Mouse (Mus musculus): ENCODE measurements around the gene Sec22c.

The Sec22c gene

DNA sequence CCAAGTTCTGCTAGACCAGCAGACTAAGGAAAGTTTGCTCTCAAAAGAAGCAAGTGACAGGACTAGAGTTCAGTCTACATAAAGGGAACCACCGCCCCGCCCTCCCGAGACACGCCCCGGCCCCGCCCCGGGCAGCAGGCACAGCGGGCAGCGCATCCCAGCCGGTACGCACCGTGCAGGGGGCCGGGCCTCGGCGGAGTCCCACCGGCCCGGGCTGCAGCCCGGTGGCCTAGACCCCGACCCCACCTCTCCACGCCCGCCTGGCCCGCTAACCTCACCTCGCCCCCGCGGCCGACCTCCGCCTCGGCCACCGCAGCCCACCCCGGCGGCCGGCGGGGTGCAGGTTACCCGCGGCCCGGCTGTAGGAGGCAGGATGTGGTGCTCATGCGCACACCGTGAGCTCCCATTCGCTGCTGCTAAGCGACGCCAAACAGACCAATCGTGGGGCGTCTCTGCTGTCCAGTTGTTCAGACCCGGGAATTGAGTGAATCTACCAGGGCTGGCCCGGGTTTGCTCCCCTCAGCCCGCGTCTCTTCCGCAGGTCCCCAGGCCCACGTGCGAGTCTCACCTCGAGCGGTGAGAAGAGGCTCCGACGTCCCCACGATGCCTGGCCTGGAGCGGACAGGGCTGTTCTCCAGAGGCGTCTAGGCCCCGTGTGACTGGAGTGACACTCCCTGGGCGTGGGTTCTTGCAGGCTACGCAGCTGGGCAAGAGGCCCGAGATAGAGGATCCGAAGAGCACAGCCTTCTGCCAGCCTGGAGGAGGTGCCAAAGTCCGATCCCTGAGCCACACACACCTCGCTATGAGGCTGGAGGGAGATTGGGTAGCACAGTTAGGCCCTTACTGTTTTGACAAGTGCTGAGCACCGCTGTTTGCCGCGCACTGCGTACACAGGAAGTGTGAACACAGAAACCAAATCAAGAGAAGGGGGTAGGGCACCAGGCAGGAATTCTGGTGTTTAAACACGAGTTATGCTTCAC is at the start of gene Sec22c:
TSS of gene Sec22c (minus strand) at position 845 of the 980 bp plus-strand sequence.
- DNase-seq (ENCODE audit: extremely low spot score, low read depth, low spot score): peak; percentile 71

DNA sequence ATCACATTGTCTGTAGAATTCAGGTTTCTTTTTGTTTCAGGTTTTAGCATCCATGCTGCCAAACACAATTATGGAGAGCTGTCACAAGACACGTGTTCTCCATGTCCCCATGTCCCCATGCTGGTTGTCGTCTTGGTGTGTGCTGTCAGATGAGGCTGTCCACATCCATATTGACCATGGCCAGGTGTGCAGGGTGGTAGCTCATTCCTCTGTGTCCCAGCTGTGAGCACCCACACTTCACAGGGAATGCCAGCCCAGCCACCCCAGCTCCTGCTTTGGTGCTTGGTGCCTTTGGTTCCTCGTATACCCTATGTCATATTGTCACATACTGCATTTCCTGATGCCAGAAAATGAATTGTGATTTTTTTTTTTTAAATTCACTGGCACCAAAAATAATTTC is 49.3 kb upstream of the Sec22c start:
- no peak for DNase-seq (ENCODE audit: extremely low spot score, low read depth, low spot score)

DNA sequence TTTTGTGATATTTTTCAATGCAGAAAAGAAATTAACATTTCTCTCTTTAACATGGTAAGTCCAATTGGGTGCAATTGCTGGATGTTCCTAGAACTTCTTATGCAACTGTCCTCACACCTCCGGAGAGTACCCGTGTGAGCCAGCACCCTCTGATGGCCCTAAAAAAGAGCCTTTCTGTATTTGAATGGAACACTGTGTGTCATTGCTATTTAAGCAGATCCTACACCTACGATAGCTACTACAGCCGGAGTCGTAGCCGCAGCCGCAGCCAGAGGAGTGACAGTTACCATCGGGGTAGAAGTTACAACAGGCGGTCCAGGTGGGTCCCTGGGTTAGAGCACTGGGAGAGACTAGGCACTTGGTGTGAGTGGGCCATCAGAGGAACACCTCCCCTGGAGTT is 47.5 kb upstream of the Sec22c start:
- DNase-seq (ENCODE audit: extremely low spot score, low read depth, low spot score): no peak

DNA sequence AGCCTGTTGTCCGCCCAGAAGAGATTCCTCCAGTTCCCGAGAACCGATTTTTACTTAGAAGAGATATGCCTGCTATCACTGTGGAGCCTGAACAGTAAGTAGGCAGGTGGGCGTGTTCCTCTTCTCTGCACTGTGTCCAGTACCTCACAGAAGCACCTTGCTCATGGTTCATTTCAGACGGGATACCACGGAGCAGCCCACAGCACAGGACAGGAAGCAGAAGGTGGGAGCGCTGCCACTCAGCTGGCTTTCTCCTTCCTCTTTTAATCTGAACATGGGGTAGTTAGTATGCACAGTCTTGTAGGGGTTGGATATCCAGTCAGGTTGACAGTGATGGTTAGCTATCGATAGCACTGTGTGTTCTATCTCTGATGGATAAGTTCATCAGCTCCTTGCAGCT is 38.8 kb upstream of the Sec22c start:
- no peak for DNase-seq (ENCODE audit: extremely low spot score, low read depth, low spot score)

DNA sequence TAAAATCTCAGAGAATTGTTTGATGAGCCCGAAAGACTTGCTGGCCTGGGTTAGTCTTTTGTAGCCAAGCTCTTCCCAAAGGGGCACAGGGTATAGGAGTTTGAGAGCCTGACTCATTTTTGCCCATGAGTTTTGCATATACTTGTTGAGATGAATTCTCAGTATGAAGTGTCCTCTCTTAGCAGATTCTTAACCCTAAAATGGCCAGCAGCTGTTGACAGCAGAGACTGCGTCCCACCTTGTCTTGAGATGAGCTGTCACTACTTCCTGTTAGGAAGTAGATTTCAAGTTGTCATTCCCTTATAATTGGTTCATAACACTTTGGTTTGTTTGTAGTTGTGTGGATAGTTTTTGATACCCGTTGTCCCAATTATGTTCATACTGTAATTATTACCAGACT is 35.9 kb upstream of the Sec22c start:
- DNase-seq (ENCODE audit: extremely low spot score, low read depth, low spot score): no peak

DNA sequence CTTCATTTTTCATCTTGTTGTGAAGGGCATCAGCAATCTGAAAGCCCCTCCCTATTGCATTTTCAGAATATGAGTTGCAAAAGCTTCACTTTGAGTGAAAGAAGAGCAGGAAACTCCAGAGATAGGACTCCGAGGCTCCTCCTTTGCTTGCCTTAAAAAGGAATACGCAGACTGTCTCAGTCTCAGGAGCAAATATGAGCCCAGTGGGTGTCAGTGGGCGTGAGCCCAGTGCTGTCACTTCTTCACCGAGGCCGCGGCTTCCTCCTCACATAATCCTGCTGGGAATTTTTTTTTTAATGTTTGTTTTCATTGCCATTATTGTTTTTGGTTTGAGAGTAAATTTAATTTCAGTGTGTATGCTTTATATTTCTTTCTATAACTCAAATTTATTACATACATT is 35.2 kb upstream of the Sec22c start:
- no peak for DNase-seq (ENCODE audit: extremely low spot score, low read depth, low spot score)

DNA sequence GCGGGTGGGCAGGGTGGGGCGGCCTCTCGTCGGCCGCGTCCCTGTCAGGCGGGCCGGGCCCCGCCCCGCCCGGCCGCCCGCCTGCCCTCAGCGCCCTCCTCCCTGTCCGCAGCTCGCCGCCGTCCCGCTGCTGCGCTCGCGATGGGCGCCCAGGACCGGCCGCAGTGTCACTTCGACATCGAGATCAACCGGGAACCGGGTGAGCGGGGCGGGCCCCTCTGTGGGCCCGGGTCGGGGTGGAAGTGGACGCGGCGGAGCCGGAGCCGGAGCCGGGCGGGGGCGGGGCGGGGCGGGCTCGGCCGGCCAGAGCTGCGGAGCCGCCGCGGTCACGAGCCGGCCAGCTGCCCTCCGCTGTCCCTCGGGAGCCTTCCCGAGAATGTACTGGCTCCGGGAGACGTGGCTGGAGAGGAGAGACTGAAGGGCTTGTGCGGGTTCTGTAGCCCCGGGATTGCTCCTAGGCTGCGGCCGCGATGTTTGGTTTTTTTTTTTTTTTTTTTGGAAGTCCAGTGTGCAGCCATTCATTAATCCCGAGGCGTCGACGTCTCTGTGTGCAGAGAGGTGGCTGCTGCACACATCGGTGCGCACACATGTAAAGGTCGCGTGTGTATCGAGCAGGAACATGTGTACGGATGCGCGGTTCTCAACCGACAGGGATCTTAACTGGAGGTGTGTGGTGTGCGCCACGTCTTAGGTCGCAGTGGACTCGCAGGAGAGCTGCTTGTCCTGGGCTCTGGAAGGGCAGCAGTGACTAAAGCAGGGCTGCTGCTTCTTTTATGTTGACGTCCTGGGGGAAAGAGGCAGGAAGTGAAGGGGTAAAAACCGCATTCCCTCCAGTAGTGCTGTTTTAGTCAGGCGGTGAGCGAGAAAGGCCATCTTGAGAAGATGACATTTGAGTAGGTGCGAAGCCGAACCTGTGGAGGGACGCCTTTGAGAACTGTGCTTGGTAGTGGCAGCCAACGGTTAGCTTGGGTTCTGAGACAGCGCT is 14.3 kb upstream of the Sec22c start:
- no peak for DNase-seq (ENCODE audit: extremely low spot score, low read depth, low spot score)

DNA sequence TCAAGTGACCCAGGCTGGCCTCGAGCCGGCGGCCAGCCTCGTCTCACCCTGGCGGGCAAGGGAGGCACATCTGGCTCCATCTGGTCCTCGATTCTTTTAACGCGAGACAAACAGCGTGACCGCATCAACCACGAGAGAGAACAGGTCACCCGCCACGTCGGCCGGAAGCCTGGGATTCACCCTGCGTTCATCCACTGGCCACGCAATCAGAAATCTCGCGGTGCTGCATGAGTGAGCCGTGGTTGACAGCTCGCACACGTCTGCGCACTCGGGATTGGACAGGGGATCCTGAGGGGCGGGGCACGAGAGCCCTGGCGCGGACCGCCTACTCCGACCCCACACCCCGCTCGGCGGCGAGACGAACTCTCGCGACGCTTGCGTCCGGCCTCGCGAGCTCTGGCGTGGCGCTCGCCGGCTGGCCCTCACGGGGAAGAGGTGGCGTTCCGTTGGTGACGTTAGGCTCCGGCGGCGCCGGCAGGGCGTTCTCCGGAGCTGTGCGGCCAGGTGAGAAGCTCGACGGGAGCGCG is 13.6 kb upstream of the Sec22c start, which contains the start of gene Nktr:
TSS of gene Nktr (plus strand) at position 378 of the 527 bp plus-strand sequence.
- peak; percentile 89 for DNase-seq (ENCODE audit: extremely low spot score, low read depth, low spot score)

DNA sequence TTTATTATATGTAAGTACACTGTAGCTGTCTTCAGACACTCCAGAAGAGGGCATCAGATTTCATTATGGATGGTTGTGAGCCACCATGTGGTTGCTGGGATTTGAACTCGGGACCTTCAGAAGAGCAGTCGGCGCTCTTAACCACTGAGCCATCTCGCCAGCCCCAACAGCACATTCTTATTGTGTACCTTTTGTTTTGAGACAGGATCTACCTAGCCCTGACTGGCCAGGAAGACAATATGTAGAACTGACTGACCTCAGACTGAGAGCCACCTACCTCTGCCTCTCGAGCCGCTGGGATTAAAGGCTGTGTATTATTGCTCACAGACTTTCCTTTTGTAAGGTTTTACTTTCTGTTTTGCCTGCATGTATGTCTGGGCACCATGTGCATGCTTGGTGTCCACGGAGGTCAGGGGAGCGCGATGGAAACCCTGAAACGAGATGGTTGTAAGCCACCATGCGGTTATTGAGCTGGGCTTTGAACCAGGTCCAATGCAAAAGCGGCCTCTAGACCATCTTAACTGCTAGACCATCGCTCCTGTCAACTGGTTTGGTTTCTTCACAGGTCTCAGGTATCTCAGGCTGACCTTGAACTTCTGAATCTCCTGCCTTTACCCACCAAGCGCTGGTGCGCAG is 12.9 kb upstream of the Sec22c start:
- DNase-seq (ENCODE audit: extremely low spot score, low read depth, low spot score): no peak

DNA sequence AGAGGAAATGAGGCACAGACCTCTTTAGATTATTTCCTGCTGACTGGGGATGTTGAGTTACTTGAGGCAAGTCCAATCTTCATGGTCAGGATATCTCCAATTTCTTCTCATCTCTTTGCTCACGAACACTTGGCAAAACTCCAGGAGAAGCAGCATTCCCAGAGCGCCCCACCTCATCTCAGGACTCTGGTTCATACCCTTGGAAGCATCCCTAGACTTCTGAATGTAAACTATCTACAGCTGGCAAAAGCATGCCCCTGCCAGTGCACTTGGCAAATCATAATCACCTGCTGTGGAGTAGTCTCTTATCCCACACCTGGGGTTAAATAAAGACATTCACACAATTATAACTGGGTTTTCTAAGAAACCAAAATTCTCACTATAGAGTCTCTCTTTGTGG is 11.8 kb upstream of the Sec22c start:
- DNase-seq (ENCODE audit: extremely low spot score, low read depth, low spot score): no peak

DNA sequence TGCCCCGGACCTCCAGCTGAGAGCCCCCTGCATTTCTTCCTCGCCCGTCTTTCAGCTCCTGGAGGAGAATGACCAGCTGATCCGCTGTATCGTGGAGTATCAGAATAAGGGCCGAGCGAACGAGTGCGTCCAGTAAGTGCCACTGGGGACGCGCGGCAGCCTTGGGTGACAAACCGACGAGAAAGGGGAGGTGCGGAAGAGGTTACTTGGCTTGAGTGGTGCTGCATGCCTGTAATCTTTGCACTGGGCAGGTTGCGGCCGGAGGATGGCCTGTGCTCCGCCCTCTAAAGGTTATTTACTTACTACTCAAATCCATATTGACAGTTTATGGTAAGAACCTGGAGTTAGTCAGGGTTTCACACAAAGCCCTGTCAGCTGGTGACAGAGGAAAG is 5.3 kb upstream of the Sec22c start:
- DNase-seq (ENCODE audit: extremely low spot score, low read depth, low spot score): no peak

DNA sequence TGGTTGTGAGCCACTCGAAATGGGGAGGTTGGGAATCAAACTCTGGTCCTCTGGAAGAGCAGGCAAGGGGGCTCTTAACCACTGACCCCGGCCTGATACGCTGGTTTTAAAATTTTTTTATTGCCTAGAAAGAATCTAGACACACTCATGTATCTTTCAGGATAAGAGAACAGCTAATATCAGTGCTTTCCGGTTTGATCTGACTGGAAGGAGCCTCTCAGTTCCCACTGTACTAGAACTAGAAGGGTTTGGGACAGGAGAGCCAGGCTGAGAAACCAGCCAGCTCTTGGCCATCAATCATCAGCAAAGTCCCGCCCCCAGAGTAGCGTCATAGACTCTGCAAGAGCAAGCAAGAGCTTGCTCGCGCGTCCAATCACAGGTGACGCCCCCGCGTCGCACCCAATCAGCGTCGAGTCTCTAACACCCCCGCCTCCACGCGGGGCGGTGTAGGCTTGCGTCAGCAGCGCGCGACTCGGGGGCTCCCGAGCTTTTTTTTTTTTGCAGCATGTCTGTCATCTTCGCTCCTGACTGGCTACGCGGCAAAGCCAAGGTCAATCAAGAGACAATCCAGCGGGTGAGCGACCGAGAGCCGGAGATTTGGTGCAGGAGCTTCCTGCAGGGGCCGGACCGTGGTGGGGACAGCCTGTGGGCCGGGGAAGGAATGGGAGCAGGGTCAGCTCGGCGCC is 4.8 kb upstream of the Sec22c start, which contains the start of gene Ss18l2:
TSS of gene Ss18l2 (plus strand) at position 432 of the 686 bp plus-strand sequence.
- DNase-seq (ENCODE audit: extremely low spot score, low read depth, low spot score): peak; percentile 99

DNA sequence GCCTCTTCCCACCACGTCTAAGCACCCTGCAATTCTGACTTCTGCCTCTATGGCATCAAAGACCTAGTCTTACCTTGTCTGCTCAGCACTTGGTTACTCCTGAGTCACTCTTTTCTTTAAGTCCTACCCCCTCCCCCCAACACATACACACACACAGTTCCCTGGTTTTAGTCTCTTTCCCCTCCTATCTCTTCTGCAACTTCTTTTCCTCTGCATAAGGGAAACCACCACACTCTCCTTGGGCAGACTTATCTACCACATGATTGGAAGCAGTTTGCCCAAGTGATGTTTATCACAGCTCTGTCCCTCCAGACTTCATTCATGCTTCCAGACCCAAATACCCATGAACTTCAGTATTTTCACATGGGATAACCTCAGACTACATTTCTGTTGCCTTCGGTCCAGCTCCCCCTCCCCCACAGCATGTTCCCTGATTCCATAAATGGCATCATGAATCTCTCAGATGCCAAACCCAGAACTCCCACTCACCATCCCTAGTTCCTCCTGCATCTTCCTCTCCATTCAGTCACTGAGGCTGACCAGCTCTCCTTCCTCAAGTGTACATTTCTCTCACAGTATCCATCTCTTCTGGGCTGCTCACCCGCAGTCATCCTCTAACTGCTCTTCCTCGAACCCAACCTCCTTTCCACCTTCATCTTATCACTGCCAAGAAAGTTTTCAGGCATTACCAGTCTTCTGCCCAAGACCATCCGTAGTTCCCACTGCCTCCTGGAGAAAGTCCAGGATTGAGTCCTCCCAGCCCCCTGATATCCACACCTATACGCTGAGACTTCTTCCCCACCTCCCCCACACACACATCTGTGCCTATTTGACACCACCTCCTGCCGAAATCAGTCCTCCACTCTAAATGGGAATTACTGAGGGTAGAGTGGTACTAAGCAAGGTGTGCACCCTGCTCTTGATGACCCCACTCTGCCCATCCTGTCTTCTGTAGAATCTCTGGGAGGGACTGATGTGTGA is 3.5 kb upstream of the Sec22c start:
- DNase-seq (ENCODE audit: extremely low spot score, low read depth, low spot score): no peak

DNA sequence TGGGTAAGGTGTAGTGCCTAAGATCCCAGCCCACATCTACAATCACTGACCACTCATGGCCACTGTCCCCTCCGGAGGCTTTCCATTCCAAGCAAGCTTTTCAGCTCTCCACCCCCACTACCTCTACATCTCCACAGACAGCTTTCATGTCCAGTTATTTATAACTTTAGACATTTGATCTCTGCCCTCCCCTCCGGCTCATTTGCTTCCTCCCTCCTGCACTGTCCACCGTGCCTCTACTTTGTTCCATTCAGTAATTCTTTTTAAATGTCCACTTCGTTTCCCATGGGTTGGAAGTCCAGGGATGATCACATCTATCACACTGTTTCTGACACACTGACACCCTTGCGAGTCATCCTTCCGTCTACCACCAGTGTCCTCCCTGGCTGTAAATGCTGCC is 2.5 kb upstream of the Sec22c start:
- no peak for DNase-seq (ENCODE audit: extremely low spot score, low read depth, low spot score)

DNA sequence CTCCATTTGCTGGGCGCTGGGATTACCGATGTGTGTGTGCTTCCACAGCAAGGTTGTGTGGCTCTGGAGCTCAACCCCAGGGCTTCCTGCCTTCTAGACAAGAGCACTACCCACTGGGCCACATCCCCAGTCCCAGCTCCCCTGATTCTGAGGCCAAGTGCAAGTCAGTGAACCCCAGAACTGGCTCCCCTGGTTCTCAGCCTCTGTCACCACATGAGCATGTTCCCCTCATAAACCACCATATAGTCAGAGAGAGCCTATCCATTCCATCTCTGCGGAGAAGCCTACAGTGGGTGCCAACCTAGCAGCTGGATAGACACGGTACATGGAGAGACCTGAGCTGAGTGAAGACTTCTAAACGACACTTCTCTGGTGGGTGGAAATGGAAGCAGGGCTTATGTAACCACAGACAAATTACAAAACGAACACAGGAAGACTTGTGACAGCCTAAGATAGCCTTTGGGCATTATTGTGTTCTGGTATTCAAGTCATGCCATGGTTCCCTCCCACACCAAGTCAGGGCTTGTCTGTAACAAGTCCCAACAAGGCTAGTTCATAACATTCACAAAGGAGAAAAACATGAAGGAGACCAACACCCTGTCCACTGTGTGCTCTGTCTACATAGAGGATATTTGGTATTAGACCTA is 862 bp upstream of the Sec22c start:
- DNase-seq (ENCODE audit: extremely low spot score, low read depth, low spot score): no peak

DNA sequence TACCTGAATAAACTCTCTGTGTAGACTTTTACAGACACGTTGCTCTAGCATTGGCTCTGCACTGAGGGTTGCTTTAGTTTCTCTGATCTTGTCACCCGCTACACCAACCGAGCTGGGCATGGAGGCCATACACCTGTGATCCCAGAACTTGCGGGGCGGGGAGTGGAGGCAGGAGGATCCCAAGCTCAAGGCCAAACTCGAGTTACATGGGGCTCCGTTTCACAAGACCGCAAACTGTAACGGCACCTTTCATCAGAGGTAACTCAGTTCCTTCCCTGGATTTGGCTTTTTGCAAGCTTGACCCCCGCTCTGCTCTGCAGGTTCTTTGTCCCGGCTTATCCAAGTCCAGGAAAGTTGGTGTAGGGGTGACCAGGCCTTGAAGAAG is 1.0 kb downstream of the Sec22c start:
- DNase-seq (ENCODE audit: extremely low spot score, low read depth, low spot score): no peak

DNA sequence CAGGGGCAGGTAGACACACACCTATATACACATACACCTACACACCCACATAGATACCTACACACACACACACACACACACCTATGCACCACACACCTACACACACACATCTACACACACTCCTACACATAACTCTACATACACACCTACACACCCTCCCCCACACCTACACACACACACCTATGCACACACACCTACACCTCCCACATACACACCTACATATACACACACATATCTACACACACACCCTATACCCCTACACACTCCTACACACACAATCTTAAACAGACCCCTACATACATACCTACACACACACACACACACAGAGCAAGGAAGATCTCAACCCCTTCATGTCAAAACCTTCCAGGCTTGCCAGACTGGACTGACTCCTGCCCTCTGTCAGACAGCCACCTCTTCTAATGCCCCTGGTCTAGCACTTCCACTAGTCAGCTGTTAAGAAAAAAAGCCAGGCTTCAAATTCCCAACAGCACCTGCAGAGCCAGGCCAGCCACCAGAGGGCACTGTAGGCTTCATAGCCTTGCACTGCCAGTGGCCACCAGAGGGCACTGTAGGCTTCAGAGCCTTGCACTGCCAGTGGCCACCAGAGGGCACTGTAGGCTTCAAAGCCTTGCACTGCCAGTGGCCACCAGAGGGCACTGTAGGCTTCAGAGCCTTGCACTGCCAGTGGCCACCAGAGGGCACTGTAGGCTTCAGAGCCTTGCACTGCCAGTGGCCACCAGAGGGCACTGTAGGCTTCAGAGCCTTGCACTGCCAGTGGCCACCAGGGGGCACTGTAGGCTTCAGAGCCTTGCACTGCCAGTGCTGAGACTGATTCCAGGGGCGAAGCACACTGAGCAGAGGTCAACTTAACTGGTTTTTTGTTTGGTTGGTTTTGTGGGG is 7.9 kb downstream of the Sec22c start:
- no peak for DNase-seq (ENCODE audit: extremely low spot score, low read depth, low spot score)
